Mouse (Mus musculus): ENCODE data around the gene Spic.
"Not testable (repeated sequence)": the region's sequence is repeated elsewhere in the genome, so short reads cannot be mapped to it uniquely, and the experiment has no call there.

The Spic gene

GRCm38 (mm10) chr10:88684925-88685324, at the start of gene Spic:
Spic (minus strand) TSS chr10:88685015.
- DNase-seq (ENCODE audit: low spot score), result no peak

- peak; percentile 14 for DNase-seq (ENCODE audit: low spot score)
These were observed 47.5 kb upstream of the Spic start for GRCm38 (mm10) chr10:88732309-88732622.

- DNase-seq (ENCODE audit: low spot score), result peak; percentile 48
These were observed 46.9 kb upstream of the Spic start for GRCm38 (mm10) chr10:88731496-88732308.

GRCm38 (mm10) chr10:88730571-88731495, 46.0 kb upstream of the Spic start, which contains the start of gene Arl1:
Arl1 (plus strand) TSS chr10:88730858.
- peak; percentile 96 for DNase-seq (ENCODE audit: low spot score)

- DNase-seq (ENCODE audit: low spot score), result no peak
These were observed 43.4 kb upstream of the Spic start for GRCm38 (mm10) chr10:88728166-88728565.

GRCm38 (mm10) chr10:88727128-88727527, 42.3 kb upstream of the Spic start:
- peak; percentile 71 for DNase-seq (ENCODE audit: low spot score)

GRCm38 (mm10) chr10:88725343-88725742, 40.5 kb upstream of the Spic start:
- DNase-seq (ENCODE audit: low spot score), result peak; percentile 58

- no peak for DNase-seq (ENCODE audit: low spot score)
These were observed 34.8 kb upstream of the Spic start for GRCm38 (mm10) chr10:88719618-88720017.

GRCm38 (mm10) chr10:88717756-88718025, 32.9 kb upstream of the Spic start:
- no peak for DNase-seq (ENCODE audit: low spot score)

GRCm38 (mm10) chr10:88716986-88717755, 32.4 kb upstream of the Spic start:
- DNase-seq (ENCODE audit: low spot score), result no peak

- DNase-seq (ENCODE audit: low spot score), result no peak
These were observed 30.8 kb upstream of the Spic start for GRCm38 (mm10) chr10:88715621-88716020.

GRCm38 (mm10) chr10:88714744-88715143, 29.9 kb upstream of the Spic start:
- peak; percentile 16 for DNase-seq (ENCODE audit: low spot score)

- no peak for DNase-seq (ENCODE audit: low spot score)
These were observed 27.5 kb upstream of the Spic start for GRCm38 (mm10) chr10:88712359-88712758.

- DNase-seq (ENCODE audit: low spot score), result peak; percentile 13
These were observed 24.1 kb upstream of the Spic start for GRCm38 (mm10) chr10:88708671-88709523.

GRCm38 (mm10) chr10:88700938-88701337, 16.1 kb upstream of the Spic start:
- no peak for DNase-seq (ENCODE audit: low spot score)

- no peak for DNase-seq (ENCODE audit: low spot score)
These were observed 1.8 kb downstream of the Spic start for GRCm38 (mm10) chr10:88682904-88683563.

GRCm38 (mm10) chr10:88672825-88673224, 12.0 kb downstream of the Spic start:
- no peak for DNase-seq (ENCODE audit: low spot score)

GRCm38 (mm10) chr10:88672123-88672522, 12.7 kb downstream of the Spic start:
- DNase-seq (ENCODE audit: low spot score), result no peak

- DNase-seq (ENCODE audit: low spot score), result no peak
These were observed 15.1 kb downstream of the Spic start for GRCm38 (mm10) chr10:88669719-88670118.

GRCm38 (mm10) chr10:88663856-88664255, 21.0 kb downstream of the Spic start:
- DNase-seq (ENCODE audit: low spot score), result not testable (repeated sequence)

GRCm38 (mm10) chr10:88658918-88659317, 25.9 kb downstream of the Spic start:
- no peak for DNase-seq (ENCODE audit: low spot score)
